Mouse (Mus musculus): Measurements from ENCODE around the gene Grid2ip.

DNA sequence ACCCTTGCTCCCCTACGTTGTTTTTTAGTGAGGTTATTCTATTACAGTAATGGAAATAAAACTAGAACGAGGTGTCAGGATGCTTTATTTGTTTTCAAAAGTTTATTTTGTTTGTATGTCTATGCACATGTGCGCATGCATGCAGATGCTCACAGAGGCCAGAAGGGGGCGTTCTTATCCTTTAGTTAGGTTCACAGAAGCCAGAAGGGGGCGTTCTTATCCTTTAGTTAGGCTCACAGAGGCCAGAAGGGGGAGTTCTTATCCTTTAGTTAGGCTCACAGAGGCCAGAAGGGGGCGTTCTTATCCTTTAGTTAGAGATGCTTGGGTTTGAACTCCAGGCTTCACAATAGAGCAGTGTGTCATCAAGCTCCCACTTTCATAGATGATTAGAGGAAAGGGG lies 20.6 kb upstream of the Grid2ip start:
- TF ChIP-seq POLR2A (IDR thresholded peaks at IDR 0.05; ENCODE audit: insufficient read depth, low read depth, low read length), result no peak
- TF ChIP-seq CTCF (IDR thresholded peaks at IDR 0.05; ENCODE audit: insufficient read depth, low read depth, low read length), result no peak

Data from olfactory bulb, adult 2 months (tissue).